Mouse (Mus musculus): Measurements from ENCODE around the gene Tbata. TPM values are rescaled to one million over a fixed set of nuclear protein-coding genes. Genes with fewer than 3 reads are reported as not detected.

The Tbata gene
- polyA plus RNA-seq (2012; rRNA removed), result 0.33 and 1.0 TPM in 2 replicates

DNA sequence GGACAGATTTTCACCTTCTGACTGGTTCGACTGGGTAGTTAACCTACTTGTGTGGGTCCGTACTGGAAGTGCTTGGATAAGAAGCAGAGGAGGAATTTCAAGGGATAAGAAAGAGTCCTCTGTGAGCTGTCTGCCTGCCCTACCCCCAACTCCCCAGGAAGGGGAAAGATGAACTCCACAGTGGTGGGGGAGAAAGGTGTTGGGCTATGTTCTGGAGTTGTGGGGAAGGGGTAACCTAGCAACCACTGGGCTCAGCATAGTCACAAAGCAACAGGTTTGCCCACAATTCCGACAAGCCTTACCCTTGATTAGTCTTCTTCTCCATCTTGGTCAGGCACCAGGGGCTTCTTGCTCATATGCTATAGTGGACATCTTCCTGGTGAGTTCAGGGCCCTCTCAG lies at the start of gene Tbata:
TSS of gene Tbata (plus strand) at position 301 of the 400 bp plus-strand sequence.

DNA sequence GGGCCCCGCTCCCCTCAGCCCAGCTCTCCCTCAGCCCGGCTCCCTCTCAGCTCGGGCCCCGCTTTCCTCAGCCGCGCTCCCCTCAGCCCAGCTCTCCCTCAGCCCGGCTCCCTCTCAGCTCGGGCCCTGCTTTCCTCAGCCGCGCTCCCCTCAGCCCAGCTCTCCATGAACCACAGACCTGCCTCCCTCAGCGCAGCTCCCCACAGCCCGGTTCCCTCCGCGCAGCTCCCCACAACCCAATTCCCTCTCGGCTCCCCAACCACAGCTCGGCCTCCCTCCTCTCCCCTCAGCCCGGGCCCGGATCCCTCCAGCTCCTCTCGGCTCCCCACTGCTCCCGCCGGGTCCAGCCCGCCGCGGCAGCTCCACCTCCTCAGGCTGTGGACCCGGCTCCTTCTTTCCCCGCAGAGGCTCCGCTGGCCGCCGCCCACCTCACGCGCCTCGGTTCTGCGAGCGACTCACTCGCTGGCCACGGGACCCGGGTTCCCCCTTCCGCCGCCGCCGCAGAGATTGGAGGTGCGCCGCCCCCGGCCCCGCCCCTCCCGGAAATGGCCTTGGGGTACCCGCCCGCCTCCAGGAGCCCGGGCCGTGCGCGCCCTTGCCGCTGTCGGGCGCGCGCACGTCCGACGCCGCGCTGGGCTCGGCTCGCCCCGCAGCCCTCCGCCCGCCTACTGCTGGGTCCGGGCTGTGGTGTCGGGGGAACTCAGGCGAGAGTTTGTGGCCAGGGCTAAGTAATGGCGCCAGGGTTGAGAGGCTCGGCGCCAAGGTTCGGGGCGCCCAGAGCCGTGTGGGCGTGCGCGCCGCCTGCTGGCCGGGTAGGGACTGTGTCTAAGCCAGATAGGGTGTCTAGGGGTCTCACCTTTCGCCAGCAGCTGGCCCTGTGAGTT lies 24.4 kb upstream of the Tbata start, which contains the start of gene Sgpl1:
TSS of gene Sgpl1 (minus strand) at position 547 of the 884 bp plus-strand sequence.

Other genes starting within 250 kb of the Tbata start
- 16.6 and 19.0 TPM in 2 replicates for gene Pcbd1, start 82.6 kb upstream of the Tbata start, polyA plus RNA-seq (2012; rRNA removed)
- gene Sgpl1, start 24.3 kb upstream of the Tbata start, polyA plus RNA-seq (2012; rRNA removed), result 58.2 and 61.7 TPM in 2 replicates
- gene Adamts14, start 101.5 kb downstream of the Tbata start, polyA plus RNA-seq (2012; rRNA removed), result 1.0 and 3.2 TPM in 2 replicates
- gene Prf1, start 125.9 kb downstream of the Tbata start, polyA plus RNA-seq (2012; rRNA removed), result not detected in 2 replicates
- 21.6 and 26.5 TPM in 2 replicates for gene Pald1, start 211.6 kb downstream of the Tbata start, polyA plus RNA-seq (2012; rRNA removed)
- gene Nodal, start 246.0 kb downstream of the Tbata start, polyA plus RNA-seq (2012; rRNA removed), result 0.06 and 0.10 TPM in 2 replicates

Measured in central nervous system, embryonic 14 days (tissue).